Mouse (Mus musculus) heart, postnatal 0 days (tissue): ENCODE data around the gene Gm3591.
"Not testable (repeated sequence)": the region's sequence is repeated elsewhere in the genome, so short reads cannot be mapped to it uniquely, and the experiment has no call there.

ENCODE experiments used
- CTCF ChIP-seq: IDR thresholded peaks from 2 replicates; pipeline ENCODE4 v1.5.1; 2016; ENCODE audit warnings: antibody characterized with exemption, control low read depth, low read depth
- EP300 ChIP-seq: IDR thresholded peaks from 2 replicates; pipeline ENCODE4 v1.6.1; 2016; ENCODE audit warnings: antibody characterized with exemption, low read depth

DNA sequence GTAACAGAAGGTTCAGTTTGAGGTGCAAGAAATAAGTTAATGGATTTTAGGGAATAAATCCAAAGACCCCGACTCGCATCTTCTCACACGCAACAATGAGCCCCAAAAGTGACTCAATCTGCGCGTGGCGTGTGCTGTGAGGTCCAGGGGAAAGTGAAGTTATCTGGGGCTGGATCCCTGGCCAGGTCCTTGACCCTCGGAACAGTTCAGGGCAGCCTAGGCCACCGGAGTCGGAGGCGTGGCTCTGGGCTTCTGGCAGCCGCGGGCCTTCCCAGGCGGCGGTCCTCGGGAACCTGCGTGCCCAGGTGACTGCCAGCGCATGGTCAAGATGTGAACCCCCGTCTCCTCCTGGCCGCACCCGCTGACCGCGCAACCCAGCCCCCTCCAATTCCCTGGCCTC, 14.1 kb upstream of the Gm3591 start:
- TF ChIP-seq CTCF, EP300: not testable (repeated sequence)
